Mouse (Mus musculus): ENCODE measurements around the gene Fkbp9. TPM values are rescaled to one million over a fixed set of nuclear protein-coding genes. Genes with fewer than 3 reads are reported as not detected.
"Not testable (repeated sequence)": the region's sequence is repeated elsewhere in the genome, so short reads cannot be mapped to it uniquely, and the experiment has no call there.

Fkbp9 gene
- polyA plus RNA-seq, 1 experiment: 19.7 TPM

GRCm38 (mm10) chr6:56844365-56844764, 12.5 kb downstream of the Fkbp9 start:
- Histone ChIP-seq H3K4me1 (ENCODE audit: control insufficient read depth, insufficient read depth, low read length) (no peaks in the 10 kb centered on the region), H3K27me3 (ENCODE audit: control insufficient read depth, insufficient read depth, low read length) (no peaks in the 10 kb centered on the region), H3K27ac (ENCODE audit: insufficient read depth, low read length) (no peak overlapping the region), H3K4me3 (replicated peaks; ENCODE audit: insufficient read depth, low read depth, low read length) (no peak overlapping the region)
- no peak for TF ChIP-seq POLR2A (IDR thresholded peaks at IDR 0.05; ENCODE audit: borderline replicate concordance, insufficient read depth, low read length)
- TF ChIP-seq CTCF (IDR thresholded peaks at IDR 0.05; ENCODE audit: borderline replicate concordance, insufficient read depth, low read depth, low read length): no peak
- no peak for DNase-seq
- WGBS: 88% methylated on average over 2 of the region's 2 CpGs

- Histone ChIP-seq H3K27ac (ENCODE audit: insufficient read depth, low read length) (no peak overlapping the region), H3K4me1 (ENCODE audit: control insufficient read depth, insufficient read depth, low read length) (no peaks in the 10 kb centered on the region), H3K27me3 (ENCODE audit: control insufficient read depth, insufficient read depth, low read length) (no peaks in the 10 kb centered on the region), H3K4me3 (replicated peaks; ENCODE audit: insufficient read depth, low read depth, low read length) (no peak overlapping the region)
- no peak for TF ChIP-seq POLR2A (IDR thresholded peaks at IDR 0.05; ENCODE audit: borderline replicate concordance, insufficient read depth, low read length)
- TF ChIP-seq CTCF (IDR thresholded peaks at IDR 0.05; ENCODE audit: borderline replicate concordance, insufficient read depth, low read depth, low read length): no peak
- WGBS: 90% methylated on average over 3 of the region's 3 CpGs
- no peak for DNase-seq
Observed at GRCm38 (mm10) chr6:56848974-56849373, 17.1 kb downstream of the Fkbp9 start.

DNA sequence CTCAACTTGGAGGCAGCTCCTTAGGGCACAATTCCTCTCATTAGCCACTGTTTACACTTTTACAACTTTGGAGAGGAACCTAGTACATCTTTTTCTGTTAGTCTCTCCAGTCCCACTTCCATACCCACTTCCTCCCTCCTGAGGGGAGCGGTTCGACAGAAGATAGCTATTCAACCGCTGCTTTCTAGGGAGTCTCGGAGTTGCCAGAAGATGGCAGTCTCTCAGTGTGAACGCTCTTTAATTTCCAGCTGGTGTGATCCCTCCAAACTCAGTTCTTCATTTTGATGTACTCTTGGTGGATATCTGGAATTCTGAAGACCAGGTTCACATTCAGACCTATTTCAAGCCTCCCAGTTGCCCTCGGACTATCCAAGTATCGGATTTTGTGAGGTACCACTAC, 18.5 kb downstream of the Fkbp9 start:
- 59% methylated on average over 7 of the region's 7 CpGs for WGBS
- no peak overlapping the region for H3K27ac ChIP-seq (ENCODE audit: insufficient read depth, low read length)
- no peak overlapping the region for H3K4me3 ChIP-seq (replicated peaks; ENCODE audit: insufficient read depth, low read depth, low read length)
- H3K4me1 ChIP-seq (ENCODE audit: control insufficient read depth, insufficient read depth, low read length): no peaks in the 10 kb centered on the region
- no peaks in the 10 kb centered on the region for H3K27me3 ChIP-seq (ENCODE audit: control insufficient read depth, insufficient read depth, low read length)
- DNase-seq: no peak
- TF ChIP-seq POLR2A (IDR thresholded peaks at IDR 0.05; ENCODE audit: borderline replicate concordance, insufficient read depth, low read length) (no peak), CTCF (IDR thresholded peaks at IDR 0.05; ENCODE audit: borderline replicate concordance, insufficient read depth, low read depth, low read length) (no peak)

DNA sequence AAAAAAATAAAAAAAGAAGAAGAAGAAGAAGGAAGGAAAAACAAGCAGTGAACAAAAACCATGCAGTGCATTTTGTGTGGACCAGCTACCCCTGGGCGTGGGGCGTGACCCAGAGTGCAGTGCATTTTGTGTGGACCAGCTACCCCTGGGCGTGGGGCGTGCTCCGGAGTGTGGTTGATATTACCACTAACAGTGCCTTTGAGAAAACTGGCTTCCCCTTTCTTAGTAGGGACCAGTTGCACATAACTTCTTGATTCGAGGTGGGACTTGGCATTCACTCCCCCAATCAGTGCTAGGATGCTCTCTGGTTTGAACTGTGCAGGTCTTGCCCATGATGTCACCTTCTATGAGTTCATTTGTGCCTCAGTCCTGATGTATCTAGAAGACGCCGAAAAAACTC, 22.9 kb downstream of the Fkbp9 start:
- WGBS: 94% methylated on average over 8 of the region's 8 CpGs
- Histone ChIP-seq H3K27ac (ENCODE audit: insufficient read depth, low read length) (no peak overlapping the region), H3K27me3 (ENCODE audit: control insufficient read depth, insufficient read depth, low read length) (no peaks in the 10 kb centered on the region), H3K4me1 (ENCODE audit: control insufficient read depth, insufficient read depth, low read length) (no peaks in the 10 kb centered on the region), H3K4me3 (replicated peaks; ENCODE audit: insufficient read depth, low read depth, low read length) (no peak overlapping the region)
- no peak for DNase-seq
- no peak for TF ChIP-seq CTCF (IDR thresholded peaks at IDR 0.05; ENCODE audit: borderline replicate concordance, insufficient read depth, low read depth, low read length)
- no peak for TF ChIP-seq POLR2A (IDR thresholded peaks at IDR 0.05; ENCODE audit: borderline replicate concordance, insufficient read depth, low read length)

DNA sequence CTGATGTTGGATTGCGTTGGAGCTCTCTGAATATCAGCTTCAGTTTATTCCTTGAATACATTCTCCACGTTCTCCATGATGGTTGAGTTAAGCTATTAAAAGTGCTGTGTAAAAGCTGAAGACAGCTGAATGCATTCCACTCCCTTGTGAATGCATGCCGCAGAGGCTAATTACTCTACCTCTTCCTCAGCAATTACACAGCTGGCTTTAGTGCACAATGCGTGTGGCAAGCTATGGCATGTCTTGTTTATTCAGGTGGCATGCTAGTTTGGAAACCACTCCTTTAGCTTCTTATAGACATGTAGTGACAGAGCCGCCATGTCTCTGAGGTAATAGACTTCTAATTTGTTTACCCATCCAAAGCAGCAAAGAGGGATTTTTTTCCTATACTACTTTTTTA, 24.9 kb downstream of the Fkbp9 start:
- TF ChIP-seq POLR2A (IDR thresholded peaks at IDR 0.05; ENCODE audit: borderline replicate concordance, insufficient read depth, low read length) (no peak), CTCF (IDR thresholded peaks at IDR 0.05; ENCODE audit: borderline replicate concordance, insufficient read depth, low read depth, low read length) (no peak)
- H3K4me3 ChIP-seq (replicated peaks; ENCODE audit: insufficient read depth, low read depth, low read length): no peak overlapping the region
- WGBS: 95% methylated on average over 5 of the region's 5 CpGs

DNA sequence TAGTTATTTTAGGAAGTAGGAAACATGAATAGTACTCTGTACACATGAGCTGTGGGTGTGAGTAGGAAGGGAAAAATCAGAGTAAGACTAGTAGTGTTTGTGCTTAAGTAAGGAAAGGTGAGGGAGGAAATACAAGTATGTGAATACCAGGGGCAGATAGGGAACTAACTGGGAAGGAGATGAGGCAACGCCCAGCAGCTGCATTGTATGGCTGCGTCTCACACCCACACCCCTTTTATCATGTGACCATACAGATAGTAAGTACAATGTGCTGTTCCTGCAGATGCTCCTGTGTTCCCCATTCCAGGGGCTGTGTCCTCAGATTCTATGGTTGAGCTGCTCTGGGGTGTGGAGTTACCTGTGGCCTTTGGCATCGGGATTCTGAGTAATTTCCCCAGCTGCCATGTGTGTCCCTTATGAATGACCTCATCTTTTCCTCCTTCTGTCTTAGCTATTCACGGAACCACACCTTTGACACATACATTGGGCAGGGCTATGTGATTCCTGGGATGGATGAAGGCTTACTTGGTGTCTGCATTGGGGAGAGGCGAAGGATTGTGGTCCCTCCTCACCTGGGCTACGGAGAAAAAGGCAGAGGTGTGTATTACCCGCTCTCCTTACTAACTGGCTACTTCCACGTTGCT, 28.5 kb downstream of the Fkbp9 start:
- no peaks in the 10 kb centered on the region for H3K27me3 ChIP-seq (ENCODE audit: control insufficient read depth, insufficient read depth, low read length)
- TF ChIP-seq POLR2A (IDR thresholded peaks at IDR 0.05; ENCODE audit: borderline replicate concordance, insufficient read depth, low read length): no peak
- no peak for TF ChIP-seq CTCF (IDR thresholded peaks at IDR 0.05; ENCODE audit: borderline replicate concordance, insufficient read depth, low read depth, low read length)
- DNase-seq: no peak
- H3K4me3 ChIP-seq (replicated peaks; ENCODE audit: insufficient read depth, low read depth, low read length): no peak overlapping the region
- WGBS: 95% methylated on average over 8 of the region's 8 CpGs
- H3K27ac ChIP-seq (ENCODE audit: insufficient read depth, low read length): no peak overlapping the region
- H3K4me1 ChIP-seq (ENCODE audit: control insufficient read depth, insufficient read depth, low read length): no peaks in the 10 kb centered on the region

More for the DNA sequence above, 24.9 kb downstream of the Fkbp9 start:
- H3K27me3 ChIP-seq (ENCODE audit: control insufficient read depth, insufficient read depth, low read length): no peaks in the 10 kb centered on the region
- no peak for DNase-seq
- no peaks in the 10 kb centered on the region for H3K4me1 ChIP-seq (ENCODE audit: control insufficient read depth, insufficient read depth, low read length)
- H3K27ac ChIP-seq (ENCODE audit: insufficient read depth, low read length): no peak overlapping the region

GRCm38 (mm10) chr6:56866899-56867298, 35.0 kb downstream of the Fkbp9 start:
- H3K27ac ChIP-seq (ENCODE audit: insufficient read depth, low read length); DNase-seq; H3K4me1 ChIP-seq (ENCODE audit: control insufficient read depth, insufficient read depth, low read length); H3K27me3 ChIP-seq (ENCODE audit: control insufficient read depth, insufficient read depth, low read length); H3K4me3 ChIP-seq (replicated peaks; ENCODE audit: insufficient read depth, low read depth, low read length): not testable (repeated sequence)
- 95% methylated on average over 1 of the region's 1 CpGs for WGBS

DNA sequence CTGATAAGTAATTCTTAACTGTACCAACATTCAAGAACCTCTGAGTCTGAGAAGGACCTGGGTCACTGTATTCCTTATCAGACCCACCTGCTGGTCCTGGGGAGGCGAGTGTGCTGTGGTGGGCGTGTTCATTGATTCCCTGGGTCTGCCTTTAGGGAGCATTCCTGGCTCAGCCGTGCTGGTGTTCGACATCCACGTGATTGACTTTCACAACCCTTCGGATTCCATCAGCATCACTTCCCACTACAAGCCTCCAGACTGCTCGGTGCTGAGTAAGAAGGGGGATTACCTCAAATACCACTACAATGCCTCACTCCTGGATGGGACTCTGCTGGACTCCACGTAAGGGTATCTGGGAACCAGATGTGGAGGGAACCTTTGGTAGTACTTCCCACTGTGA, 36.7 kb downstream of the Fkbp9 start:
- 77% methylated on average over 8 of the region's 8 CpGs for WGBS
- H3K4me3 ChIP-seq (replicated peaks; ENCODE audit: insufficient read depth, low read depth, low read length): no peak overlapping the region

More for the DNA sequence above, 36.7 kb downstream of the Fkbp9 start:
- no peaks in the 10 kb centered on the region for H3K27me3 ChIP-seq (ENCODE audit: control insufficient read depth, insufficient read depth, low read length)
- TF ChIP-seq POLR2A (IDR thresholded peaks at IDR 0.05; ENCODE audit: borderline replicate concordance, insufficient read depth, low read length) (no peak), CTCF (IDR thresholded peaks at IDR 0.05; ENCODE audit: borderline replicate concordance, insufficient read depth, low read depth, low read length) (no peak)
- no peaks in the 10 kb centered on the region for H3K4me1 ChIP-seq (ENCODE audit: control insufficient read depth, insufficient read depth, low read length)
- no peak for DNase-seq
- H3K27ac ChIP-seq (ENCODE audit: insufficient read depth, low read length): no peak overlapping the region

All from cerebellum, adult 2 months (tissue).